Mouse (Mus musculus) thymus, adult 2 months (tissue): ENCODE results near the gene S1pr2.

Source experiments
- CTCF ChIP-seq: fragments of 200-500 bp; IDR thresholded peaks from 2 replicates; pipeline ENCODE4 v1.5.1; 2012; ENCODE audit warnings: mild to moderate bottlenecking, control low read depth, low read length, moderate library complexity, borderline replicate concordance; ENCODE audit not compliant: control insufficient read depth, poor library complexity, insufficient read depth; ENCODE audit errors: extremely low read depth
- POLR2A ChIP-seq: fragments of 200-500 bp; IDR thresholded peaks from 2 replicates; pipeline ENCODE4 v1.6.1; 2012; ENCODE audit warnings: mild to moderate bottlenecking, low read length, control low read depth, moderate library complexity; ENCODE audit not compliant: control insufficient read depth, poor library complexity, insufficient read depth; ENCODE audit errors: extremely low read depth

- TF ChIP-seq CTCF = no peak
- no peak for TF ChIP-seq POLR2A
These were observed 4.2 kb downstream of the S1pr2 start for GRCm38 (mm10) chr9:20972141-20972992.
